9 mouse cellular contexts compared by ENCODE assay signal in genomic region chr7:105767729-105768165, GRCm38 (mm10). TPM values are rescaled to one million over a fixed set of nuclear protein-coding genes. Genes with fewer than 3 reads are reported as not detected.
DNase-seq lines count a peak whose midpoint lies in the region; ATAC-seq lines count a peak whose summit lies in the region.
"Had no signal": no experiment of that assay in that cellular context is flagged by ENCODE, and none has a peak within 500 bp of the region (broad histone marks: within the 10 kb centered on the region; RNA-seq: fewer than 3 reads in every experiment).

No protein-coding gene starts in this region.

- H3K27ac ChIP-seq in heart, embryonic 15.5 days: peak overlapping the region; percentile 16
- H3K27ac ChIP-seq in limb, embryonic 11.5 days (replicated peaks; ENCODE audit: low read depth, low read length): peak overlapping the region; percentile 36; the same call in 1 of the 2 replicates

- WGBS in heart, embryonic 15.5 days: 28% methylated on average over 6 of the region's 6 CpGs
- 21% methylated on average over 6 of the region's 6 CpGs for WGBS in limb, embryonic 11.5 days

- H3K36me3 ChIP-seq in heart, embryonic 15.5 days: peaks cover 6% of the 10 kb centered on the region; the same call in 1 of the 2 replicates
- peaks cover 35% of the 10 kb centered on the region for H3K36me3 ChIP-seq in limb, embryonic 11.5 days (ENCODE audit: control insufficient read depth, insufficient read depth, low read length)

- H3K9ac ChIP-seq in heart, embryonic 15.5 days: no peak overlapping the region
- H3K9ac ChIP-seq in limb, embryonic 11.5 days (ENCODE audit: low read length): no peak overlapping the region

- no peak for ATAC-seq in heart, embryonic 15.5 days (replicated peaks; ENCODE audit: insufficient number of reproducible peaks, insufficient read depth, low FRiP score, low read depth)
- 0 out of 2 replicates have a peak, but pooled peaks have one; percentile 14 for ATAC-seq in limb, embryonic 11.5 days (ENCODE audit: insufficient number of reproducible peaks, low FRiP score, low TSS enrichment, low read depth)
- 0 out of 2 replicates have a peak, but pooled peaks have one; percentile 27 for ATAC-seq in monocyte, adult 5-6 weeks (replicated peaks; ENCODE audit: insufficient number of reproducible peaks, low FRiP score, low TSS enrichment, poor library complexity, severe bottlenecking)

- peaks cover 11% of the 10 kb centered on the region for H3K4me1 ChIP-seq in heart, embryonic 15.5 days (replicated peaks)
- peaks cover 16% of the 10 kb centered on the region; the same call in 1 of the 2 replicates for H3K4me1 ChIP-seq in limb, embryonic 11.5 days (ENCODE audit: control insufficient read depth, insufficient read depth, low read length)

- peaks cover 12% of the 10 kb centered on the region for H3K27me3 ChIP-seq in heart, embryonic 15.5 days
- H3K27me3 ChIP-seq in limb, embryonic 11.5 days (ENCODE audit: control insufficient read depth, insufficient read depth, low read length): no peaks in the 10 kb centered on the region
- H3K27me3 ChIP-seq: CH12.LX had no signal

- DNase-seq in heart, adult 18-20 months: peak; percentile 46
- no peak for DNase-seq in heart, postnatal 25 days (ENCODE audit: low spot score)
- DNase-seq in limb, embryonic 11.5 days (ENCODE audit: low spot score): no peak
- DNase-seq in layer of hippocampus, adult 18-20 months (ENCODE audit: low spot score in 2 of 2): no peak
- no peak for DNase-seq in urinary bladder, adult 2 months (ENCODE audit: low spot score)
- no peak for DNase-seq in cerebellum, postnatal 25 days

- intact Hi-C loops in heart, postnatal 25 days (cut with DNase I): no loop called here

- no peaks in the 10 kb centered on the region for H3K9me3 ChIP-seq in heart, embryonic 15.5 days (replicated peaks)
- H3K9me3 ChIP-seq in limb, embryonic 11.5 days (ENCODE audit: control insufficient read depth, low read length): no peaks in the 10 kb centered on the region

- no peak overlapping the region for H3K4me2 ChIP-seq in heart, embryonic 15.5 days
- H3K4me2 ChIP-seq in limb, embryonic 11.5 days (ENCODE audit: low read depth, severe bottlenecking): peak overlapping the region; percentile 22; the same call in 1 of the 2 replicates

- no peak overlapping the region for H3K4me3 ChIP-seq in heart, embryonic 15.5 days
- H3K4me3 ChIP-seq in limb, embryonic 11.5 days (ENCODE audit: low read depth, low read length): no peak overlapping the region

RNA-seq across cellular contexts. Expression of gene Tpp1, which starts 15.7 kb away (rescaled TPM):
- total RNA-seq in heart, adult 18-20 months (2021): 10 to 100 TPM; 39.1 to 52.2 TPM
- total RNA-seq in heart, postnatal 25 days (2021): 10 to 100 TPM; 37.4 to 40.7 TPM
- polyA plus RNA-seq in heart, embryonic 15.5 days (2015; fragmentation: Nextera tagmentation; extraction: Ambion mirVana): 72.8 and 77.1 TPM in 2 replicates
- polyA plus RNA-seq in limb, embryonic 11.5 days (2014; fragmentation: Nextera tagmentation; extraction: Ambion mirVana): 35.9 and 41.7 TPM in 2 replicates
- 13.5 to 25.3 TPM (median 22.9 TPM) in 3 replicates for total RNA-seq in monocyte, adult 5-6 weeks (2017)
- 10 to 100 TPM; 59.2 to 65.2 TPM for total RNA-seq in layer of hippocampus, adult 18-20 months (2021)
- 130 and 144 TPM in 2 replicates for polyA plus RNA-seq in urinary bladder, adult 2 months (2012; rRNA removed)

RNA-seq across cellular contexts. Expression of gene Dchs1, which starts 19.7 kb away (rescaled TPM):
- total RNA-seq in heart, adult 18-20 months (2021): 1 to 10 TPM; 6.0 to 7.3 TPM
- 10 to 100 TPM in 1 of 2 experiments, 1 to 10 TPM in 1; 9.1 to 10.6 TPM for total RNA-seq in heart, postnatal 25 days (2021)
- polyA plus RNA-seq in heart, embryonic 15.5 days (2015; fragmentation: Nextera tagmentation; extraction: Ambion mirVana): 3.4 and 5.9 TPM in 2 replicates
- polyA plus RNA-seq in limb, embryonic 11.5 days (2014; fragmentation: Nextera tagmentation; extraction: Ambion mirVana): 22.8 and 25.5 TPM in 2 replicates
- not detected in 3 replicates for total RNA-seq in monocyte, adult 5-6 weeks (2017)
- total RNA-seq in layer of hippocampus, adult 18-20 months (2021): 10 to 100 TPM; 10.9 to 11.8 TPM
- 4.4 and 7.4 TPM in 2 replicates for polyA plus RNA-seq in urinary bladder, adult 2 months (2012; rRNA removed)

RNA-seq across cellular contexts. Expression of gene Taf10, which starts 23.6 kb away (rescaled TPM):
- total RNA-seq in heart, adult 18-20 months (2021): 100 to 1,000 TPM in 1 of 2 experiments, 10 to 100 TPM in 1; 94.8 to 120 TPM
- 10 to 100 TPM; 90.1 to 90.3 TPM for total RNA-seq in heart, postnatal 25 days (2021)
- polyA plus RNA-seq in heart, embryonic 15.5 days (2015; fragmentation: Nextera tagmentation; extraction: Ambion mirVana): 90.0 and 105 TPM in 2 replicates
- polyA plus RNA-seq in limb, embryonic 11.5 days (2014; fragmentation: Nextera tagmentation; extraction: Ambion mirVana): 166 and 179 TPM in 2 replicates
- total RNA-seq in monocyte, adult 5-6 weeks (2017): 113 to 187 TPM (median 117 TPM) in 3 replicates
- 100 to 1,000 TPM; 108 to 114 TPM for total RNA-seq in layer of hippocampus, adult 18-20 months (2021)
- 150 and 171 TPM in 2 replicates for polyA plus RNA-seq in urinary bladder, adult 2 months (2012; rRNA removed)

RNA-seq across cellular contexts. Expression of gene Rrp8, which starts 30.6 kb away (rescaled TPM):
- 10 to 100 TPM in 1 of 2 experiments, 1 to 10 TPM in 1; 9.6 to 14.5 TPM for total RNA-seq in heart, adult 18-20 months (2021)
- 1 to 10 TPM; 9.5 TPM for total RNA-seq in heart, postnatal 25 days (2021)
- 18.7 and 23.2 TPM in 2 replicates for polyA plus RNA-seq in heart, embryonic 15.5 days (2015; fragmentation: Nextera tagmentation; extraction: Ambion mirVana)
- polyA plus RNA-seq in limb, embryonic 11.5 days (2014; fragmentation: Nextera tagmentation; extraction: Ambion mirVana): 48.4 and 50.6 TPM in 2 replicates
- total RNA-seq in monocyte, adult 5-6 weeks (2017): 9.4 to 15.5 TPM (median 14.7 TPM) in 3 replicates
- total RNA-seq in layer of hippocampus, adult 18-20 months (2021): 10 to 100 TPM; 10.9 to 14.6 TPM
- 17.0 and 17.1 TPM in 2 replicates for polyA plus RNA-seq in urinary bladder, adult 2 months (2012; rRNA removed)

RNA-seq across cellular contexts. Expression of gene Ilk, which starts 31.4 kb away (rescaled TPM):
- 10 to 100 TPM; 75.0 to 75.7 TPM for total RNA-seq in heart, adult 18-20 months (2021)
- 100 to 1,000 TPM in 1 of 2 experiments, 10 to 100 TPM in 1; 94.4 to 104 TPM for total RNA-seq in heart, postnatal 25 days (2021)
- 354 and 399 TPM in 2 replicates for polyA plus RNA-seq in heart, embryonic 15.5 days (2015; fragmentation: Nextera tagmentation; extraction: Ambion mirVana)
- 224 and 237 TPM in 2 replicates for polyA plus RNA-seq in limb, embryonic 11.5 days (2014; fragmentation: Nextera tagmentation; extraction: Ambion mirVana)
- total RNA-seq in monocyte, adult 5-6 weeks (2017): 105 to 145 TPM (median 128 TPM) in 3 replicates
- total RNA-seq in layer of hippocampus, adult 18-20 months (2021): 10 to 100 TPM; 73.0 to 77.8 TPM
- polyA plus RNA-seq in urinary bladder, adult 2 months (2012; rRNA removed): 488 and 618 TPM in 2 replicates

Comparison
In these comparisons a context has a peak if more than half of its experiments do, and no peak if none do; other contexts are left out.
1. DNase-seq: peak in heart, adult 18-20 months (2 of 2); none in heart, postnatal 25 days (single experiment), limb, embryonic 11.5 days (single experiment), layer of hippocampus, adult 18-20 months (0 of 2), urinary bladder, adult 2 months (single experiment) and cerebellum, postnatal 25 days (0 of 2).